Mouse (Mus musculus) adrenal gland, postnatal 36 days (tissue): ENCODE data around the gene Pdgfd. TPM values are rescaled to one million over a fixed set of nuclear protein-coding genes. Genes with fewer than 3 reads are reported as not detected.

Experiments used
- total RNA-seq, 2 experiments: library from RNA; stranded (reverse); gene quantifications; 2 replicates each; pipeline ENCODE4 v1.2.3; 2021

Pdgfd gene
- total RNA-seq, 2 experiments from 2014 or later = 26.3 to 44.8 TPM

Other genes starting within 250 kb of the Pdgfd start
- gene Ddi1, start 101.3 kb downstream of the Pdgfd start, total RNA-seq = not detected